Mouse (Mus musculus): ENCODE data around the gene Kcnma1.

Gene Kcnma1

GRCm38 (mm10) chr14:23305288-23305687, 709.0 kb downstream of the Kcnma1 start:
- no peak for DNase-seq (ENCODE audit: low read depth, low spot score)

GRCm38 (mm10) chr14:23300443-23300842, 713.8 kb downstream of the Kcnma1 start:
- DNase-seq (ENCODE audit: low read depth, low spot score): no peak

DNA sequence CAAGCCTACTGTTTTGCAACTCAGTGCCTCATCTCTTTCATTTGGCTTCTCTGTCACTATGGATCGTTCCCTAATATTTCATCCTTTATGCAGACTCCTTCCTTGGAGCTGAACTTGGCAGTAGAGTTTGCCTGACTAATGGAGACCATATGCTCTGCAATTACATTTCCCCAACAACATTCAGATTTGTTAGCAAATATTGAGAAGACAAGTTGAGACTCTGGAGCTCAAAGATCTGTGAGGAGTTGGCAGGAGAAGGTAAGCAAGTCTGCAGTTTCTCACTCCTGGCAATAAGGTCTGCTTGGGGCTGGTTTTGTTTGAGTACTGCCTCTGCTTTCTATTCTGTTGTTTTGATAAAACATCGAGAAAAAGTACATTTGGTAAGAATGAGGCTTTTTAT, 723.7 kb downstream of the Kcnma1 start:
- DNase-seq (ENCODE audit: low read depth, low spot score): no peak

- DNase-seq (ENCODE audit: low read depth, low spot score): no peak
Measured at GRCm38 (mm10) chr14:23266554-23267309, 747.6 kb downstream of the Kcnma1 start.

DNA sequence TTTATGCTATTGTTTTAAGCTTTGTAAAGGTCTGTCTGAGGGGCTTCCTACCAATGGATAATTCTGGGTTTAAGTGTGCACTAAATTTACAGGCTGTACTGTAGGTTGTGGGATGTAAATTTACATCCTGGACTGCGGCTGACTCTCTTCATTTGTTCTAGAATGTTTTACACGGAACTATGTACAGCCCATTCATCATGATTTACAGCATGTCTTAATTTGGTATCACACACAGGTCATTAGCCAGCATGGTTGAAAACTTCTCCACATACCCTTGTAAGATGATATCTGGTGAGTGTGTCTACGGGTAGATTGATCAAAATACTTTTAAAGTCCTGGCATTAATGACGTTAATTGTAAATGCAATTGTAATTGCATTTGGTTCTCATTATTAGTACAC, 761.1 kb downstream of the Kcnma1 start:
- no peak for DNase-seq (ENCODE audit: low read depth, low spot score)

- DNase-seq (ENCODE audit: low read depth, low spot score): no peak
Measured at GRCm38 (mm10) chr14:23244446-23244845, 769.8 kb downstream of the Kcnma1 start.

DNA sequence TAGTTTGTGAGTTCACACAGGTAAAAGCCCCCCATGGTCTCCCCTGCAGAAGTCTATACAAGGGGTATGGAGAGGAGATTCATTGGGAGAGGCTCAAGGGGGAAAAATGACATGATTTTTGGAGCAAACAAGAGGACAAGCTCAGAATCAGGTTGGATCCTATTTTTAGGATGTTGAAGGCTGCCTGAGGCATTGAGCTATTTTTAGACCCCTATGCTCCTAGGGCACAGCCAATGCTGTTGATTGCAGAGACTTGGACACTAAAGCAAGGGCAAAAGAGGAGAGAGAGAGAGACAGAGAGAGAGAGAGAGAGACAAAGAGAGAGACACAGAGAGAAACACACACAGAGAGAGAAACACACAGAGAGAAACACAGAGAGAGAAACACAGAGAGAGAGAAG, 770.4 kb downstream of the Kcnma1 start:
- no peak for DNase-seq (ENCODE audit: low read depth, low spot score)
